Mouse (Mus musculus): ENCODE measurements around the gene Gm48552.

GRCm38 (mm10) chr10:81366477-81367206, 22.2 kb upstream of the Gm48552 start:
- no peak for TF ChIP-seq CTCF (IDR thresholded peaks at IDR 0.05; ENCODE audit: extremely low read depth, insufficient read depth, low read length)
- TF ChIP-seq POLR2A (IDR thresholded peaks at IDR 0.05; ENCODE audit: extremely low read depth, insufficient read depth, low read length): 0 out of 2 replicates have a peak, but pooled peaks have one; percentile 15

Measured in cortical plate, adult 2 months (tissue).